Mouse (Mus musculus): ENCODE data around the gene Rtel1.

DNA sequence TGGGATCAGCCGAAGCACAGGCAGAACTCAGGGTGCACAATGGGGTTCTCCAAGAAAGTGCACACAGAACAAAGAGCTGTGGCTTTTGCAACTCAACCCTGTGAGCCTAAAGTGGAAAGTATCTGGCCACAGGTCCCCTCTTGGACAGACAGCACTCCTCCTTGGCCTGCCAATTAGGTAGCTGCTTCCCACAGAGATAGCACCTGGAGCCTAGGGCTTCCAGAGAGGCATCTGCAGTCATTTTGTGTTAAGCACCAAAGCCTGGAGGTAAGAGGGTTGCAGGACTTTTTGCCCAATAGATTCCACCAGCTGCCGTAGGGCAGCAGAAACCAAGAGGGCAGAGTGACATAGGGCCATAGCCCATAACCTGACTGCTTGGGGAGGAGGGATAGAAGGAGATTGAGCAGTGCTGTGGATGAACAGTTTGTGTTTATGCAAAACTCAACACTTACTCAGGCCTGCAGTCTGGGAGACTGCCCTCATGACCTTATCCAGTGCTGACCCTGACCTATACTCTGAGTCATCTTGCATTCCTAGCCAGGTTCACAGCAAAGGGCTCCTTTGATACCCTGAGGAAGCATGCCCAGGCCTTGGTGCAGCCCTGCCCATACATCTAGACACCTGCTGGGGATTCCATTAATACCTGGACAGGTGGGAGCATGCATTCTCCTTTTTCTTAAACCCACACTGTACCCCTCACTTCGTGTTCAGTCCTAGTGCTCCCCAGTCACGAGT lies 70.8 kb downstream of the Rtel1 start:
- TF ChIP-seq CTCF (IDR thresholded peaks at IDR 0.05; ENCODE audit: borderline replicate concordance, extremely low read depth, insufficient read depth, insufficient read length) (no peak), POLR2A (IDR thresholded peaks at IDR 0.05; ENCODE audit: borderline replicate concordance, extremely low read depth, insufficient read depth, insufficient read length, poor library complexity, severe bottlenecking) (no peak)
